Mouse (Mus musculus) kidney, adult 8-10 months (tissue): ENCODE measurements around the gene Sipa1l3.
A peak's percentile ranks its signal among the peaks of the same experiment; 100 is the strongest.

Experiments used
- DNase-seq, 2 experiments: peaks; one replicate each; pipeline ENCODE4 v3.0.0; 2022

Gene Sipa1l3

DNA sequence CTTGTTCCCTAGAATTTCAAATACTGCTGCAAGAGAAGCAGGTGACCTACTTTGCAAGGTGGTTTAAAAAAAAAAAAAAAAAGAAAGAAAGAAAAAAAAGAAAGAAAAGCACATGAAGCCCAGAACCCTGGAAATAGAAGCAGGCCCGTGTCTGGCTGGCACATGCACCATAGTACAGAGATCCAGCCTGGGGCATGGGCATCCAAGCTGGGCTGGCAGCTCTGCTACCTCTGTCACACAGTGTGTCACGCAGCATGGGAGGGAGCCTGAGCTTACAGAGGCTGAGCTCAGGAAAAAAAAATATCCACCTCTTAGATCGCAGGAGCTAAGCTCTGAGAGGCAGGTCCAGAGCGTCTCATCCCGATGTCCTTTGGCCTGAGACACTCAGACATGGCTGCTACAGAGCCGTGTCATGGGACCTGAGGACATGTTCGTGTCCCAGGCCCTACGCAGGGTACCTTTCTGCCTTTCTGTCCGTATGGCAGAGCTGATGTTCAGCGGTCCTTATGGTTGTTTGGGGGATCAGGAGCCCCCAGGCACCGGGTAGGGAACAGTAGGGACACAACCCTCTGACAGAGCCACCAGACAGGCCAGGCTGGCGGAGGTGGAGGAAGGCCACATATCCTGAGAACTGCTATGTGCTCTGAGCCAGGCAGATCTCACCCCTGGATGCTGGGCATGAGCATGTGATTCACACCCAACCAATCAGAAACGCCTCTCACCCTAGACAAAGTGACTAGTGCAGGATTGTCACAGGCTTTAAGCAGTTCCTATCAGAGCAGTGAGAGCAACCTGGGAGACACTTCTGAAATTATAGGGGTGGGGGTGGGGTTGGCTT, 151.1 kb downstream of the Sipa1l3 start:
- no peak for DNase-seq

DNA sequence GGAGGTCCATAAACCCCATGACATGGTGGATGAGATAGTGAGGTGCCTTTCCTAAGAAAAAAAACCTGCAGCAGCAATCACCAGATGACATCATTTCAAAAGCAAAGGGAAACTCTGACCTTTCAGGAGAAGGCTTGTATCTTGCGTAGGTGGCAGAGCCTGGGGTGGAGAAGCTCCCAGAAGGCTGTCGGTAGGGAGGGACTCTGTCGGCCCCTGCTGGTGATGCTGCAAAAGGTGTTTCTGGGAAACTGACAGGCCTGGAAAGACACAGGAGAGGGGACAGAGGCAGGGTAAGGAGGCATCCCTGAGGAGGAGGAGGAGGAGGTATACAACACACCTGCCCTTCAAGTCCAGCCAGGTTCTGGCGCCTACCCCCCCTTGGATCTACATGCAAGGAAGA, 154.4 kb downstream of the Sipa1l3 start:
- peak in 1 of 2 experiments; percentile 8 for DNase-seq

DNA sequence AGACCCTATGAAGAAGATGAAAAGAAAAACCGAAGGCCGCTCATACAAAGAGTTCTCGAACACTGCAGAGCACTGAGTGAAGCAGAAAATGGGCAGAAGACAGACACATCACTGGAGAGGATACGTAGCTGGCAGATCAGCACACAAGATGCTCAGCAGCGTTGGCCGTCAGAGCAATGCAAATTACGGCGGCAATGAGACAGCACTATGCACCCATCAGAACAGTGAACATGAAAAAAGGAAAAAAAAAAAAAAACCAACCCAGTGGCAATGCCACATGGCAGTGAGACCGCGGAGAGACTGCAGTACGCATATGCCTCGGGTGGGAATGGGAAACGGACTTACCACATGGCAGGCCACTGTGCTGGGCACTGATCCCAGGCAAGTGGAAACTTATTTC, 156.9 kb downstream of the Sipa1l3 start:
- no peak for DNase-seq

DNA sequence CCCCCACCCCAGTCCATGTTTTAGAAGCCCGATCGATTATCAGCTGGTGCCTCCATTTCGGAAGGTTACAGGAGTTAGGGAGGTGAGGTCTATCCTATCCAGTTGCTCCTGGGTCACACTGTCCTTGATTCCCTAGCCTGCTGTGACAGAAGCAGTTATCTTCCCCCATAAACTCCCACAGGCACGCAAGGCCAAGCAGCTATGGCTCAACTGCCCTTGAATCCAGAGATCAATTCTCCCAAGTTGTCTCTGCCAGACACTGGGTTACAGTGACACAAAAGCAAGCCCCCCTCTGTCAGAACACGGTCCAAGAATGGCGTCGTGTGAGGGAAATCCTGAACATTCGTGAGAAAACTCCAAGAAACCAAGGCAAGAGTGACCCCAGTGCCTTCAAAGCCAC, 163.0 kb downstream of the Sipa1l3 start:
- DNase-seq, result no peak

DNA sequence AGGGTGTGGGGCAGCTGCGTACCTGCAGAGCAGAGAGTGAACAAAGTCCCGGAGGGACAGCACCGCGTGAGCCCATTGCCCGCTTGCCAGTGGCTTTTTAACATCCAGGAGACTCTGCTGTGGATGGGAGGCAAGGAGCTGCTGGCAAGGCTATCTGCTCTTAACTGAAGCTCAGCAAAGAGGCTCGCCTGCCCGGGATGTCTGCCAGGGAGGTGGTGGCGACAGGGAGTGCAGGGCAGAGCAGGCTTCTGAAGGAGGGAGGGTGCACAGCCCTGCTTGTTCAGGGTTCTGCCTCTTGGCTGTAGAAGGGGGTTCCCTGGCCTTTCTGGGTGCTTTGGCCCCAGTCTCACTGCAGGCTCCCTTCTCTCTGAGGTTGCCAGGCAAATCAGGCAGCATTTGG, 164.3 kb downstream of the Sipa1l3 start:
- no peak for DNase-seq

DNA sequence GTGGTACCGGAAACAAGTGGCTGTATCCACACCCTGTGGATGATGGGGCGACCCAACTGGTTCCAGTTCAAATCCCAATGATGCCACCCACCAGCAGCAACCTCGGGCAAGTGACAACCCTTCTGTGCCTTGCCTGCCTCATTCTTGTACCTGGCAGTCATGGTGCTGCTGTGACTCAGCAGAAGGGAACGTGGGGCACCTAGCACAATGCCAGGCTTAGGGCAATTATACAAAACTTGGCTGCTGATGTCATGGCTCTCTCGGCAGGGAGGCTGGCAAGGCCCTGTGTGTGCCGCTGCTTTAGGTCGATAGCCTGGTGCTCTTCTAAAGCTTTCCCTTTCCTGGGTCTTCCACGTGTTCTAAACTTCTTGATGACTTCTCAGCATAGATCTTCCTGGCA, 166.2 kb downstream of the Sipa1l3 start:
- no peak for DNase-seq

DNA sequence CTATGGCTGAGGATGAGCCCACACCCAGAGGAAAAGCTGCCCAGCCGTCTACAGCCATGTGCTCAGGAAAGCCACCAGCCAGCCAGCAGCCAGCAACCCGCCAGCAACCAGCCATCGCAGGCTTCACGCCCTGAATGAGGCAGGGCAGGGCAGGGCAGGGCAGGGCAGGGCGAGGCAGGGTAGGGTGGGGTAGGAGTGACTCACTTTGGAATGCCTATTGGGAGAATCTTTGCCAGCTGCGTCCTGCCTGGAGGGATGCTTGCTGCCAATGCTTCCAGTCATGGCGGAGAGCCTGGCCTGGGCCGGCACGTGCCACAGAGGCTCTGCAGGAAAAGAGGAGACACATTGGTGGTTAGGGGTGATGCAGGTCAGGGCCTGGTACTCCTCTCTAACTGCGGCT, 168.0 kb downstream of the Sipa1l3 start:
- DNase-seq, result no peak

DNA sequence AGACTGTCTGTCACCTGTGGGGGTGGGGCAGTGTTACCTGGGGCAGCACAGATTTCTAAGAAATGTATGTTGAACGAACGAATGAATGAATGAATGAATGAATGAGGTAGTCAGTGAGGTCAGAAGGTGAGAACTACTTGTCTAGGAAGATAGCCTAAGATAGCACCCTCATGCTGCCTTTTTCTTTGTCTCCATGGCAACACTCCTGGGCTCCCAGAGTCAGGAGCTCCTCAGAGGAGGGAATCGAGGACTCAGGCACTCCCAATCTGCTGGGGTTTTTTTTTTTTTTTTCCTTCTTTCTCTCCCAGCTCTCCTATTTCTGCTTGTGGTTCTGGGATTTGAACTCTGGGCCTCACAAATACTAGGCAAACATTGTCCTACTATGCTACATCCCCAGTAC, 172.2 kb downstream of the Sipa1l3 start:
- no peak for DNase-seq

DNA sequence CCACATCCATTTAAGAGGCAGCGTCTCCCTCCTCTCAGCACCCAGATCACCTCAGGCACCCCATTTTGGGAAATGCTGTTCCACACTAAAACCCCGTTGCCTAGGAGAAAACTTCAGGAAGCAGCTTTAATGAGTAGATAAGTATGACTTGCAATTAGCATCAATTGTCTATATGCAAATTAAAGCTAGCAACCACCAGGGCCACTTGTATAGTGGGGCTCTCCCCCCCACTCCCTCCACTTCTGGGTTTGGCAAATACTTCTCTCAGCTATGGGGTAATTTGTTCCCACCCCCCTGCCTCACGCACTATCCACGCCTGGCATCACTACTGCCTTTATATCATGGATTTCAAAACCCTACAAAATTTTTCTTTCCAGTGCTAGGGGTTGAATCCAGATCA, 172.9 kb downstream of the Sipa1l3 start:
- DNase-seq, result no peak

DNA sequence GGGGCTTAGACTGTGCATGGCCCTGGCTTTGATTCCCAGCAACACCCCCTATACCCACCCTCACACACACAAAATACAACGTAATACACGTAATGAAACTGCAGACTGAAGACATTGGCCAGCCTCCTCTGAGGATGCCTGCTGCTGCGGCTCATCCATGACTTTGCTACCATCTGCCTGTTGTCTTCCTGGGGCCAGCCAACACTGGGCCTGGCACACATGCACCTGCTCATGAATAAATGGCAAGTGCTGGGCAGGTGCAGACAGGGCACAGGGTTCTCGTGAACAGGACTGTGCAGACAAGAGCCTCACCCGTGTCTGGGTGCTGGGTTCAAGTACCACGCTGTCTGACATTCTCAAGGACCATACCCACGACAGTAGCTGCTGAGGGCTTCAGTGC, 174.7 kb downstream of the Sipa1l3 start:
- no peak for DNase-seq

DNA sequence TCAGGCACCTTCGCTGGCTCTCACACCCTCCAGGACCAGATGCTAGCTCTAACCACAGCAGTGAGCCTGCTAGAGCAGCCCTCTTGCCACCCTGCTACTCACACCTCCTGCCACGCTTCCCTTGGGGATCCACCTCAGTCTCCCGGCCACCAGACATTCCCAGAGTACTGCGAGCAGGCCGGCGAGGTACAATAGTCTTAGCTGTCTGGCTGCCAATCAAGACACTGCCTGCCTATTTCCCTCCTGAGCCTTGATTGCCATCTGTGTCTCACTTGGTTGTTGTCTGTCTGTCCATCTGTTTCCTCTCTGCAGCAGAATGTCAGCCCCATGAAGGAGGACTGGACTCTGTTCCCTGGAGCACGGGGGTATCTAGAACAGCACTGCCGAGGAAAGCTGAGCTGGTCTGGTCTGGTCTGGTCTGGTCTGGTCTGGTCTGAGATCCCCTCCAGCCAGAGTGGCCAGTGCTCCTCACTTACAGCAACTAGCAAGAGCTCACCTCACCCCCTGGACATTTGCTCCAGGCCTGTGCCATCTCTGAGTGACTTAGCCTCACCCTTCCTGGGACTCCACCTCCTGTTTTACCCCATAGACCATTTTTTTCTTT, 175.8 kb downstream of the Sipa1l3 start:
- DNase-seq, result peak in 1 of 2 experiments; percentile 7

DNA sequence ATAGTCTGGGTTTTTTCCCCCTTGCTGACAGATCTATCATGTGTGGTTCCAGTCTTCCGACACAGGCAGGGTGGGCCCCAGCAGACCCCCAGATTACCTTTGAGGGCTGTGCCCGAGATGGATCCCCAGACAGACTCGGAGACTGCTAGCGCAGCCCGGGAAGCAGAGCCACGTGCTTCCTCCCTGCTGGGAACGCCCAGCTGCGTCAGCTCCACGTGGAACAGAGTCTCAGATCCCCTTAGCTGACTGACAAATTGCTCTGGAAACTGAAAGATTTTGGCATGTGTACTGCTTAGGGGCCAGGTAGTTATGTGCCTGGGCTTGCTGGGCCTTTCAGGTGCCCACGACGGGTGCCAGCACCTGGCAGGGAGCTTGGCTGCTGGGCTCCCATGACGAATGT, 176.7 kb downstream of the Sipa1l3 start:
- DNase-seq, result no peak

DNA sequence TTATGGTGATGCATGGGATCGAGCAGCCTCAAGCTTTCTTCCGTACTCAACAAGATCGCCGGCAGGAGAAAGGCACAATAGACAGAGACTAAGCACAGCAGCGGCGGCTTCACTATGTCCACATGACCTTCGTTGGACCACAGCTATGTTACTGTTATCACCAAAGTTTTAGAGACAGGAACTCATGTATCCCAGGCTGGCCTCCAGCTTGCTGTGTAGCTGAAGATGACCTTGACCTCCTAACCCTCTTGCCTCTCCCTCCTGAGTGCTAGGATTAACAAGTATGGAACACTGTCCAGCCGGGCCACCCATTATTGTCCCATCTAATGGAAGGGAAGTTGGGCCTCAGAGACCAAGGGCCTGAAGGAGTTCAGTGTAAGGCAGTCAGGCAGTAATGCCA, 177.6 kb downstream of the Sipa1l3 start:
- DNase-seq, result no peak

DNA sequence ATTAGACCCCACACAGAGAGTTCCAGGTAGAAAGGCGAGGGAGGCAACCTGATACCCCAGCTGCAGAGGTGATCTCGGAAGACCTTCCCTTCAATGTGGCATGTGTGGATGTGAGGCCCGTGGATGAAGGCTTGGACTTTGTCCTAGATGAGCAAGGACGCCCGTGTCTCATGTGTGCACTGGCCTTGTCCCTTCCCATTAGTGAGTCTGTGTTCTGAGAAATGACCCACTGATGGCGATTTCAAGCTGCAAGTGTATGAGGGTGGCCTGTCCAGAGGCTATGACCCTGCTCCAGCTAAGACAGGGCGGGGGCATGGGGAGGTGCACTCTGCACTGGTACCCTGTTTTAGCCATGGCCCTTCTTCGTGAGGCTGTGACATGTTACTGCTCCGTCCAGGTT, 178.2 kb downstream of the Sipa1l3 start:
- DNase-seq, result no peak

DNA sequence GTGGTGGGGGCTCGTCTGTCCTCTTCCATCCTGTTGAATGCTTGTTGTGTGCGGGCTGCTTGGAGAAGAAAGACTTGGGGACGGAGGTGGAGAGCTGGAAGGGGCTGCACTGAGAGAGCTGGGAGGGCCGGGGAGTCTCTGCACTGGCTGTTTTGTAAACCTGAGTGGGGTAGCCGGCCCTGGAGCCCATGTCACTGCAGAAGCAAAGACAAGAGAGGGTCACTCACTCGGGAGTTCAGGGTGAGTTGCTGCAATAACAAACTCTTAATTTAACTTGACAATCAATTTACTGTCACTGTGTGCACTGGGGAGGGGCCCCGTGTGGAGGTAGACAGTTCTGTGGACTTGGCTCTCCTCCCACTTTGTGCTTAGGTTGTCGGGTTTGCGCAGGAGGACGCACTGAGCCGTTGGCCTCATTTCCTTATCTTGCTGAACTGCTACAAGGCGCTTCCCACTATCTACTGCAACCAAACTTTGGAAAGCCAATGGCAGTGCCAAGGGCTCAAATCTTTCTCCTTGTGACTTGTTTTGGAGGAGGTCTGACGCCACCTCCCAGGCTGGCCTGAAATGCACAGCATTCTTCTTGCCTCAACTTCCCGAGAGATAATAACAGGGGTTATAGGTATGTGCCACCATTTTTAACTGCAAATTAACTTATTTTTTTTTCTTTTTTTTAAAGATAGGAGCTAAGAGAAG, 179.3 kb downstream of the Sipa1l3 start:
- no peak for DNase-seq

DNA sequence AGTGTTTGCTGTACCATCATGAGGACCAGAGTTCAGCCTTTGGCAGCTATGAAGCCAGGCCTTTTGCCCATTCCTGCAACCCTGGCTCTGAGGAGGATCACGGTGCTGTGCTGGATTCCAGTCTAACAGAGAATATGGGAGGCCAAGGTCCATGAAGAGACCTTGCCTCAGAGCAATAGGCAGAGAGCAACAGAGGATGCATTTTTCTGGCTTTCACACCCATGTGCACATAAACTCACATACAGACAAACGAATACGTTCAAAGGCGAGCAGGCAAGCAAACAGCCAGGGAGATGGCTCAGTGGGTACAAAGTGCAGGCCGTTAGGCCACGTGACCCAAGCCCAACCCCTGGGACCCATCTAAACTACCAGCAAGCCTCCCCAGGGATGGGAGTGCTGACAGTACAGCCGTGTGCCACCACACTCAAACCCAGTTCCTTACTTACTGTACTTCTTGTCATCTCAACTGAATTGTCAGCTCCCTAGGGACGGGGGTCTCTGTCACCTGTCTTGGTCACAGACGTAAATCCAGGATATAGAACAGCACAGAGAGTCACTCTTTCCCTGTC, 180.0 kb downstream of the Sipa1l3 start:
- peak; percentile 26 to 54 for DNase-seq

DNA sequence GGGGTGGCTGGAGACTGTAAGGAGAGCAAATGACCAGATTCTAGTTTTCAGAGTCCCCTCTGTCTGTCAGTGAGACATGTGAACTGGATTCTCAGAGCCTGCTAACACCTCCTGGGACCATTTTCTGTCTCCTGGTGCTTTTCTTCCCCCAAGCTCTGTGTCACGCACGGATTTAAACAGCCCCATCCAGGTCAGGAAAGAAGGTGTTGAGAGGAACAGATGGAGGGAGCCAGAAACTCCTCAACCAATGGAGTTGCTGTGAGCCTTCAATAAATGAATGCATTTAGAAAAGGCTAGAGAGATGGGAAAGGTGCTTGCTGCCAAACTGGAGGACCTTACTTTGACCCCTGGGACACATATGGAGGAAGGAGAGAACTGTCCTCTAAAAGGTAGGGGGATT, 180.7 kb downstream of the Sipa1l3 start:
- no peak for DNase-seq

DNA sequence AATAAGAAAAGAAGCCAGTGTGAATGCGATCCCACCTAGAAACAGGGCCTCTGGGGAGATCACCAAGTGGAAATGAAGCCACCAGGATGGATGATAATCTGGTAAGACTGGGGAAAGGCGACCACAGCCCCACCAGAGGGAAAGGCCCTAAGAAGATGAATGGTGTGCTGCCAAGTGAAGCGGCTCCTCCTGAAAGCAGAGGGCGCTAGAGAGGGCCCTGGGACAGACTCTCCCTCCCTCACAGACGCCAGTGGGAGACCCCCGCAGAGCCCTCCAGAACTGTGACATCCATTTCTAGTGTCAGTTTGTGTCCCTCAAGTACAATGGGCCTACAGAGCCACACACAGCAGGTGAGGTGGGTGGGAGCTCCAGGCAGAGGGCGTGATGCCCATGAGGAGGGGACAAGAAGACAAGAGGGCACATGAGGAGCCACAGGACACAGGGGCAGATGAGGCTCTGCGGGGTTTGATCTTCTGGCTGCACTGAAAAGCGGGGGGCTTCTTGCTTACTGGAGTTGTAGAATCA, 181.6 kb downstream of the Sipa1l3 start:
- DNase-seq, result no peak

DNA sequence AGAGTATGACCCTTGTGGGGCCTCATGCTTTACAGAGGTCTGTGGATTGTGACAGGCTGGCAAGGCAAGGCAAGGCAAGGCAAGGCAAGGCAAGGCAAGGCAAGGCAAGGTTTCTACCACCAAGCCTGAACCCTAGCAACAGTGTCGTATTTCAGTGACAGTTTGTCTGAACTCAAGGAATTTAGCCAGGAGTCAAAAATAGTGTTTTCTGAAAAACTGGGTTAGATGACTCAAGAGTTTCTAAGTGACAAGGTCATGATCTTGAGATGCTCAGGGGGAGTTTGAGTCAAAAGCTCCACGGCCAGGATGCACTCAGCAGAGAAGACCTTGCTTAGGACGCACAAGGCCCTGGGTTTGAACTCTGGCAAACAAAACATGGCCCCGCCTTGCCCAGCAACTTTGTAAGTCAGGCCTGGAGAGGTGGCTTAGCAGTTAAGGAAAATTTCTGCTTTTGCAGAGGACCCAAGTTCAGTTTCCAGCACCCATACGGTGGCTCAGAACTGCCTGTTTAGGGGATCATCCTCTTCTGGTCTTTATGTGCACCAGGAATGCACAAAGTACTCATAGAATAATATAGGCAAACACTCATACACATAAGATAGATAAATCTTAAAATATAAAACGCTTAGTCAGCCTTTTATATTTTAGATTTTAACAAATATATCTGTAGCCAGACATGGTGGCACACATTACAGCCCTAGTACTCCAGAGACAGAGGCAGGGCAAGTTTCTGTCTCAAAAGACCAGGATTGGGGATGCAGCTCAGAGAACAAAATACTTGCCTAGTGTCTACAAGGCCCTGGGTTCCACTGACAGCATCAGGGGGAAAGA, 182.4 kb downstream of the Sipa1l3 start:
- no peak for DNase-seq

DNA sequence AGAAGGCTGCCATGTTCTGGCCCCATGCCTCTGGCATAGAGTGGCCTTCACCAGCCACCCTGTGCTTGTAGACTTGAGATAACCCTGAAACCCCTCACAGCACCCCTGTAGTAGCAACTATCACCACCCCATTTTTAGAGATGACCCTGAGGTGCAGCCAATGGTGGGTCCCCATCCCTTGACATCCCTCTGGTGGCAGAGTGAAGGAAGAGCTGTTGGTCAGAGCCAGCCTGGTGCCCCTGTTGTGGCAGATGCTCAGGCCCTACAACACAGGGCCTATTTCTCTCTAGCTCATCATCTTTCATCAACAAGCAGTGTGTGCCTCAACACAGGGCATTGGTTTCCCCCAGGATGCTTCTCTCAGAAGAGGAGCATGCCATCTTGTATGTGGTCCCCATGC, 183.2 kb downstream of the Sipa1l3 start:
- DNase-seq, result no peak

DNA sequence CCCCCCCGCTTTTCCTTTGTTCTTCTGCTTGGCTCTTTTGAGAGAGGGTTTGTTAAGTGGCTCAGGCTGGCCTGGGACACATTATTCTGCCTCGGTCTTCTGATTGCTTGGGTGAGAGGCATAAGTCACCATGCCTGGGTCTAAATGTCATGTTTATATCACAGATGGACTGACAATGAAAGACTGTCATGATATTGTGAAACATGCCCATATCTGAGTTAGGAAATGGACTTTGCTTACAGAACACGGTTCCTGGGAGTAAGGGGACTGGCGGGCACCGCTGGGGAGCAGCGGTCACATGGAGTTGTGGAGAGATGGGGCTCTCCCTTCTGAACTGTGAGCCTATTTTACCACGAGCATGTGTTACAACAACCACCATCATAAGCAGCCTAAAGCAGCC, 184.3 kb downstream of the Sipa1l3 start:
- no peak for DNase-seq

DNA sequence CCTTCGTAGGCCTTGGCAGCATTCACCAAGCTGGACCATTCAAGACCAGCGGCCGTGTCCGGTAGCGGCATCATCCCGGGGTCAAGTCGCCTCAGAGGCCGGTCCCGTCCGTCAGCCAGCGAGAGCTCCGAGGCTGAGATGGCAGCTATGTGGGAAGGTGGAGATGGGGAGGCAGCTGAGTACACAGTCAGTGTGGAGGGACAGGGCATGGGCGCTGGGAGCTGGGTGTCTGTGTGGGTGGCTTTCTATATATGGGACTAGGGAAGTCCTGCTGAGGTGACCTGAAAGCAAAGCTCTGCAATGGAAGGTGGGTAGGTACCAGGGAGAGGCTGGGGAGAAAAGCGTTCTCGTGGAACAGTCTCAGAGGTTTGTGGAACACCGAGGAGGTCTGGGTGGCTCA, 189.5 kb downstream of the Sipa1l3 start:
- DNase-seq, result no peak

DNA sequence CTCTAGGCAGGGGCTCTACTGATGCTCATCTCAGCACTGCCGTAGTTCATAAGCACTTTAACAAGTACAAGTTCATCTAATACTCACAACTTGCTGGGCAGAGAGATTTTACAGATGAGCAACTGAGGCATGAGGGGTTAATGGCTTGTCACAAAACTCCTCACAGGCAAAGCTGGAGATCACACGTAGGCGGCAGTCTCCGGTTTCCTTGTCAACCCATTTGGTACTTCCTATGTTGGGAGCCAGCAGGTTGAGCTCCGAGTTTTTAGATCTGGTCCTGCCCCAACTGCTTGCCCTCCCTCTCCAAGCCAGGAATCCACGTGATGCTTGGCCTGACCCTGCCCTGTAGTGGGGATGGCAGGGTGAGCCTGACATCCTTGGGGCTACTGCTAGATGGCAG, 191.4 kb downstream of the Sipa1l3 start:
- DNase-seq, result no peak
